Mouse (Mus musculus) ovary, postnatal 14 days (tissue): Measurements from ENCODE around the gene Sec24a.

Source experiments
- DNase-seq: peaks from one replicate; pipeline ENCODE4 v3.0.0; 2022; ENCODE audit warnings: low spot score

Gene Sec24a

GRCm38 (mm10) chr11:51649889-51650199 lies 113.6 kb downstream of the Sec24a start:
- DNase-seq = no peak

GRCm38 (mm10) chr11:51649111-51649888 lies 114.1 kb downstream of the Sec24a start:
- no peak for DNase-seq

- no peak for DNase-seq
These were observed 114.9 kb downstream of the Sec24a start for GRCm38 (mm10) chr11:51648566-51648965.

- DNase-seq = no peak
These were observed 116.4 kb downstream of the Sec24a start for GRCm38 (mm10) chr11:51646751-51647667.

- no peak for DNase-seq
These were observed 117.2 kb downstream of the Sec24a start for GRCm38 (mm10) chr11:51646245-51646644.

GRCm38 (mm10) chr11:51645293-51645692 lies 118.1 kb downstream of the Sec24a start:
- no peak for DNase-seq

GRCm38 (mm10) chr11:51644217-51644616 lies 119.2 kb downstream of the Sec24a start:
- no peak for DNase-seq

GRCm38 (mm10) chr11:51643761-51644160 lies 119.7 kb downstream of the Sec24a start:
- DNase-seq = no peak

- no peak for DNase-seq
These were observed 120.2 kb downstream of the Sec24a start for GRCm38 (mm10) chr11:51643202-51643601.
